Mouse (Mus musculus): ENCODE measurements around the gene Dolk.

- TF ChIP-seq CTCF (IDR thresholded peaks at IDR 0.05; ENCODE audit: borderline replicate concordance, control insufficient read depth, extremely low read depth, insufficient read depth, low read length, poor library complexity) = no peak
- TF ChIP-seq POLR2A (IDR thresholded peaks at IDR 0.05; ENCODE audit: control insufficient read depth, extremely low read depth, insufficient read depth, low read length, poor library complexity) = no peak
These were observed 23.2 kb upstream of the Dolk start for GRCm38 (mm10) chr2:30309351-30309750.
